Mouse (Mus musculus) embryo, embryonic 11.5 days (tissue): ENCODE data around the gene Il9r.

Experiments
- DNase-seq: peaks from one replicate; pipeline ENCODE4 v3.0.0-alpha.2; 2012; ENCODE audit warnings: low read depth, low spot score

Il9r gene

DNA sequence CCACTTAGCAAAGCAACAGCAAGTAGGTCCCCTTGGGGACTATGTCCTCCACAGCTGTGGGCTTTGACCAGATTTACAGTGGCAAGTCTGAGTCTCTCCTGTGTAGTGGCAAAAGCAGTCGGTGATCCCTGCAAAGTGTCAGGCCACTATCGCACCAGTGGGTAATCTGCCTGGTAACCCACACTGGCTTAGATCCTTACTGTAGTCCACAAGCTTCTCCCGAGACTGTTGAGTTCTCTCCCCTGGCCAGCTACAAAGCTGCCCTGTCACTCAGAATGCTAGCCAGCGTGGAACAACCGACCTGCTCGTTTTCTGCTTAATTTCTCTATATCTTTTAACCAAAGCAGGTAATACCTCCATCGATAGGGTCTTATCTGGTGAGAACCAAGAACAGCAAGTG, 39.7 kb downstream of the Il9r start:
- no peak for DNase-seq

- no peak for DNase-seq
Observed at GRCm38 (mm10) chr11:32159176-32159575, 40.9 kb downstream of the Il9r start.

DNA sequence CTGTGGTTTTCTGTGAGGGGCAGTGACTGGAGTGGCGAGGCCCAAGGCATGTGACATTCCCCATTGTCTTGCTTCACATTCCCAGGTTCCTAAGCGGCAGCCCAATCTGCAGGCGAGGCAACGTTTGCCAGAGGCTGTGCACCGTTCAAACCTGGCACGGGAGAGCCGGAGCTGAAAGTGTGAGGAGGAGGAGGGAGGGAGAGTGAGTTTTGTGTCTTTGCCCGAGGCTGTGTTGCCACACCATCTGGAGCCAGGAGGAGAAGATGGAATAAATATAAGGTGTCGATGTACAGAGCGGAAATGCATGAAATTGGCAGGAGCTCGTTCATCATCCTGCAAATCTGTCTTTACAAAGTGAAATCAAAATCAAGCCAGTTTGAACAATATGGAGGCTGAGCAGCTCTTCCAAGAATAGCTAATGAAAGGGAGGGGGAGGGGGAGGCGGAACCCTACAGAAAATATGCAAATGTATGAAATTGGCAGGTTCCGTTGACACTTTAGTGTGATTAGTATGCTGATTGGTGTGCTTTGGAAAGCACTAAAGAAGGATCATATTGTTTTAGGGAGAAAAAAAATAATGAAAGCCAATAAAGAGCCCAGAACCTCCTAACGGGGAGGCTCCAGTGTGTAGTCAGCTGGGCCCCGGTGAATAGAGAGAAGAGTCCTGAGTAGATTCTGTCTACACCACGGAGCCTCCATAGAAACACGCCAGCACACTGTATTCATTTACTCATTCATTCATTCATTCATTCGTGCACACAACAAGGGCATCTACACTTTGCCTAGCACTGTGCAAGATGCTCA, 42.1 kb downstream of the Il9r start:
- no peak for DNase-seq

DNA sequence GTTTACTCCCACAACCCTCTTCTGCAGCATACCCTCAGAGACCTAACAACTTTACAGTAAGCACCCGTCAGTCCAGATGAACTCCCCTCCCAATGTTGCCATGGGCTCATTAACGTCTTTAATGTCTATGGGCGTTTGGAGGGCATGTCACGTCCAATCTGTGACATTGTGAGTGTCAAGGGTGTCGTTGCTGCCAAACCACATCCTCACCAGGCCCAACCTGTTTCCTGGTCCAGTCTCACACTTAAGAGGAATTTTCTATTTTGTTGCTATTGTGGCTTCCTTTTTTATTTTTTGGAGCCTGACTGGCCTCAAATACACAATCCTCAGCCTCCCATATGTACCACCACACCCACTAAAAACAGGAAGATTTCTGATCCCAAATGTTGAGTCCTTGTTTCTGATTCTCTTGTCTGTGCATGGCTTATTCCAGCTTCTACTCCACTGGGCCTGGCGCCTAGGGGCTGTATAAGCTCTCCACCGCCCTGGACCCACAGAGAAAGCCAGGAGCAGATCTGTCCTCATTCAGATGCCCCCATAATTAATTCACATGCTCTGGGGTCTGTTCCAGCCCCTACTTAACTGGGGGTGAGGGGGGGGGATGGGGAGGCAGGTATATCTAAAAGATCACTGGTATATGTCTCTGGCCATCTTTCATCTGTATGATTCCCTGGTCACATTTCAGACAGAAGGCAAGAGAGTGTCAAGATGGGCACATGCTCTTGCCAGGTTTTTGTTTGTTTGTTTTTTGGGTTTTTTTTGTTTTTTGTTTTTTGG, 43.0 kb downstream of the Il9r start:
- DNase-seq: no peak

GRCm38 (mm10) chr11:32153216-32153615, 46.9 kb downstream of the Il9r start:
- no peak for DNase-seq

- no peak for DNase-seq
Observed at GRCm38 (mm10) chr11:32152814-32153213, 47.3 kb downstream of the Il9r start.

DNA sequence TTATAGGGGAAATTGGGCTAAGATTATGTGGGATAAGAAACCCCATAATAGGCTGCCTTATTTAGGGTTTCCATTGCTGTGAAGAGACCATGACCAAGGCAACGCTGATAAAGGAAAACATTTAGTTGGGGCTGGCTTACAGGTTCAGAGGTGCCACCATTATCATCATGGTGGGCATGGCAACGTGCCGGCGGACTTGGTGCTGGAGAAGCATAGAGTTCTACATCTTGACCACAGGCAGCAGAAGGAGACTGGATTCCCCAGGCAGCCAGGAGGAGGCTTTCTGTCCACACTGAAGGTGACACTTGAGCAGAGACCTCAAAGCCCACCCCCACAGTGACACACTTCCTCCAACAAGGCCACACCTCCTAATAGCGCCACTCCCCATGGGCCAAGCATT, 48.8 kb downstream of the Il9r start:
- DNase-seq: no peak

GRCm38 (mm10) chr11:32149605-32150004, 50.5 kb downstream of the Il9r start:
- DNase-seq: no peak

- no peak for DNase-seq
Observed at GRCm38 (mm10) chr11:32142771-32143170, 57.3 kb downstream of the Il9r start.

- no peak for DNase-seq
Observed at GRCm38 (mm10) chr11:32141627-32142586, 58.2 kb downstream of the Il9r start.

- no peak for DNase-seq
Observed at GRCm38 (mm10) chr11:32141034-32141433, 59.0 kb downstream of the Il9r start.

DNA sequence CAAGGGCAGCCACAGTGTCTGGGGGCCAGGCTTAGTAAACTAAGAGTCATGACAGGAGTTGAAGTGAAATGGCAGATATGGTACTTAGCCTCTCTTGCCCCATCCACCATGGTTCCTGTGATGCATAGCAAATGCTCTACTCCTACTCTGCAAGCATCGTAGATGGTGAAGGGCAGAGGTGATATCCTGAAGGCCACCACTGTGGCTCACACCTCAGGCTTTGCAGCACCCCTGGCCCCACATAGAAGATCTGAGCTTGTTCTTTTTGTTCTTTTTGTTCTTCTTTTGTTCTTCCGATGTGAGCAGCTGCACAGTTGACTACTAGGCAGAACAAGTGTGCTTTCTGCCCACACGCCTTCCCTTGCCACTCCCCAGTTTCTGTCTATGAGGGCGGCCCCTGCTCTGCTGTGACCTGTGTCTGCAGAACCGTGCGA, 60.5 kb downstream of the Il9r start:
- no peak for DNase-seq

GRCm38 (mm10) chr11:32138614-32138964, 61.5 kb downstream of the Il9r start:
- no peak for DNase-seq

DNA sequence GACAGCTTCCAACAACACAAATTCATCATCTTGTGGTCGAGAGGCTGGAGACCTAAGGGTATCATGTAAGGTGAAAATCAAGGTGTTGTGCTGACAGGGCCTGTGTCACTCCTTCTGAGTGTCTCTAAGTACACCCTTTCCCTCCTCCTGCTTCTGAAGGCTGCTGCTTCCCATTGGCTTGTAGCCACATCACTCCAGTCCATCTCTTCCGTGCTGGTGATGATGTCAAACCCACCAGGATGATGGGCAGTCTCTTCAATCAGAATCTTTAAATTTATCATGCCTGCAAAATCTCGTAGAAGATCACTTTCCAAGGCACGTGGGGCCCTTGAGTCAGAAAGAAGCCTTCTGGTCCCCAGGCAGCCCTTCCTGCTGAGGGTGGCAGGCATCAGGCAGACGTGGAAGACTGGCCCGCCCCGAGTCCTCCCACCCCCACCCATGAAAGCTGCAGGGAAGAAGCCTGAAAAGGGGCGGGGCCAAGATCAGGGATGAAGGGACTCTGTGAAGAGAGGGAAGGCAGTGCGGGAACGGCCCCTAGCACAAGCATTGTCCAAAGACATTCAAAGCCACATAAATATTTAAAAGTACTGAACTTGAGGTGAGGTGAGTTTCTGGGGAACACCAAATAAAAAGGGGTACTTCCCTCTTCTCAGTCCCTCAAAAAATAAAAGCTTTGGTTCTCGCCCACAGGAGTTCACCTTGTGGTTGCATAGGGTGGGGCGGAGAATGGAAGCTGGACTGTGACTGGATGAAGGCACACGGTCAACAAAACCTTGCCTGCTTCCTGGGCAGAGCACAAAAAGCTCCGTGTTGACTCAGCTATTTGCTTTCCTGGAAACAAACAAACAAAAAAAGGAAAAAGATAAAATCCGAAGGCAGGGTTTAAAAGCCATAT, 62.1 kb downstream of the Il9r start:
- no peak for DNase-seq
